Mouse (Mus musculus) cerebellum, adult 2 months (tissue): ENCODE results near the gene Bcl11b. TPM values are rescaled to one million over a fixed set of nuclear protein-coding genes. Genes with fewer than 3 reads are reported as not detected.

ENCODE experiments used
- DNase-seq, 2 experiments: peaks; one replicate each; pipeline ENCODE4 v3.0.0; 2021
- H3K27ac ChIP-seq: fragments of 200-500 bp; 2 replicates; pipeline ENCODE4 v1.5.1; 2012; ENCODE audit warnings: low read length, control low read depth, inconsistent platforms; ENCODE audit not compliant: insufficient read depth
- H3K27me3 ChIP-seq: fragments of 200-500 bp; 2 replicates; pipeline ENCODE4 v1.6.1; 2012; ENCODE audit warnings: inconsistent platforms, mild to moderate bottlenecking, low read length, moderate library complexity; ENCODE audit not compliant: control insufficient read depth, insufficient read depth
- H3K4me1 ChIP-seq: fragments of 200-500 bp; 2 replicates; pipeline ENCODE4 v1.6.1; 2011; ENCODE audit warnings: low read length; ENCODE audit not compliant: control insufficient read depth, insufficient read depth
- H3K4me3 ChIP-seq: fragments of 200-500 bp; replicated peaks from 2 replicates; pipeline ENCODE3; 2011; ENCODE audit warnings: mild to moderate bottlenecking, low read depth, low read length, control low read depth; ENCODE audit not compliant: insufficient read depth
- CTCF ChIP-seq: fragments of 200-500 bp; IDR thresholded peaks from 2 replicates; pipeline ENCODE4 v1.5.1; 2011; ENCODE audit warnings: low read depth, mild to moderate bottlenecking, control low read depth, low read length, moderate library complexity, borderline replicate concordance; ENCODE audit not compliant: insufficient read depth
- POLR2A ChIP-seq: fragments of 200-500 bp; IDR thresholded peaks from 2 replicates; pipeline ENCODE4 v1.6.1; 2011; ENCODE audit warnings: low read length, control low read depth, borderline replicate concordance; ENCODE audit not compliant: insufficient read depth
- WGBS: fragments of 180-500 bp; shearing (Covaris S2); methylation state at CpG from one replicate; pipeline ENCODE4 v1.1.7; 2018; 5-methylcytosine and 5-hydroxymethylcytosine counted together
- polyA plus RNA-seq: library from polyadenylated mRNA; depleted of rRNA; stranded (reverse); fragments of >200 nt; gene quantifications from 2 replicates; pipeline ENCODE4 v1.2.3, GENCODE M21; 2012; rRNA removed

Bcl11b gene
- polyA plus RNA-seq, 1 experiment = 2.5 TPM

- WGBS = 53% methylated on average over 13 of the region's 13 CpGs
- H3K4me1 ChIP-seq = no peaks in the 10 kb centered on the region
- H3K4me3 ChIP-seq = no peak overlapping the region
- H3K27ac ChIP-seq = no peak overlapping the region
- no peak for DNase-seq
- no peaks in the 10 kb centered on the region for H3K27me3 ChIP-seq
- TF ChIP-seq POLR2A = no peak
These were observed 122.7 kb downstream of the Bcl11b start for GRCm38 (mm10) chr12:107880748-107881147.

GRCm38 (mm10) chr12:107879114-107879777, 124.2 kb downstream of the Bcl11b start:
- WGBS = 62% methylated on average over 16 of the region's 16 CpGs
- TF ChIP-seq POLR2A (no peak), CTCF (no peak)
- DNase-seq = no peak
- H3K27me3 ChIP-seq = no peaks in the 10 kb centered on the region
- no peaks in the 10 kb centered on the region for H3K4me1 ChIP-seq
- no peak overlapping the region for H3K4me3 ChIP-seq
- H3K27ac ChIP-seq = no peak overlapping the region

GRCm38 (mm10) chr12:107876237-107876636, 127.2 kb downstream of the Bcl11b start:
- Histone ChIP-seq H3K27me3 (no peaks in the 10 kb centered on the region), H3K27ac (no peak overlapping the region), H3K4me3 (no peak overlapping the region), H3K4me1 (no peaks in the 10 kb centered on the region)
- TF ChIP-seq CTCF = no peak
- no peak for TF ChIP-seq POLR2A
- WGBS = 83% methylated on average over 9 of the region's 9 CpGs
- DNase-seq = no peak

GRCm38 (mm10) chr12:107874467-107875142, 128.8 kb downstream of the Bcl11b start:
- Histone ChIP-seq H3K27me3 (no peaks in the 10 kb centered on the region), H3K4me1 (no peaks in the 10 kb centered on the region), H3K4me3 (no peak overlapping the region), H3K27ac (no peak overlapping the region)
- WGBS = 65% methylated on average over 27 of the region's 27 CpGs
- TF ChIP-seq POLR2A = no peak
- TF ChIP-seq CTCF = no peak
- no peak for DNase-seq

GRCm38 (mm10) chr12:107869526-107870050, 133.8 kb downstream of the Bcl11b start:
- no peaks in the 10 kb centered on the region for H3K27me3 ChIP-seq
- DNase-seq = no peak
- H3K4me1 ChIP-seq = no peaks in the 10 kb centered on the region
- TF ChIP-seq POLR2A = no peak
- no peak for TF ChIP-seq CTCF
- H3K4me3 ChIP-seq = no peak overlapping the region
- H3K27ac ChIP-seq = no peak overlapping the region
- 84% methylated on average over 20 of the region's 20 CpGs for WGBS

- H3K4me3 ChIP-seq = no peak overlapping the region
- 93% methylated on average over 2 of the region's 2 CpGs for WGBS
These were observed 135.1 kb downstream of the Bcl11b start for GRCm38 (mm10) chr12:107868291-107868690.

More at GRCm38 (mm10) chr12:107868291-107868690, 135.1 kb downstream of the Bcl11b start:
- no peaks in the 10 kb centered on the region for H3K27me3 ChIP-seq
- no peaks in the 10 kb centered on the region for H3K4me1 ChIP-seq
- H3K27ac ChIP-seq = no peak overlapping the region
- DNase-seq = no peak
- no peak for TF ChIP-seq CTCF
- no peak for TF ChIP-seq POLR2A

Other genes starting within 250 kb of the Bcl11b start
- 117 and 122 TPM in 2 replicates for gene Setd3, start 175.7 kb upstream of the Bcl11b start, polyA plus RNA-seq
- 27.0 and 32.0 TPM in 2 replicates for gene Ccnk, start 176.0 kb upstream of the Bcl11b start, polyA plus RNA-seq